Mouse (Mus musculus) G1E (cell line): ENCODE results near the gene Rgs19.

Experiments
- CTCF ChIP-seq: IDR thresholded peaks from 2 replicates; pipeline ENCODE4 v1.5.1; 2012; ENCODE audit warnings: low read depth, low read length, inconsistent platforms, mixed read lengths
- GATA2 ChIP-seq: IDR thresholded peaks from 2 replicates; pipeline ENCODE4 v1.6.1; 2012; ENCODE audit warnings: low read depth, low read length, inconsistent platforms, borderline replicate concordance
- TAL1 ChIP-seq: conservative IDR thresholded peaks from 2 replicates; pipeline ENCODE4 v1.6.1; 2012; ENCODE audit warnings: low read depth, low read length, inconsistent platforms, mixed read lengths

GRCm38 (mm10) chr2:181706668-181707067, 12.9 kb upstream of the Rgs19 start:
- no peak for TF ChIP-seq CTCF
- no peak for TF ChIP-seq TAL1
- no peak for TF ChIP-seq GATA2
